Mouse (Mus musculus) monocyte, adult 2 months (primary cell): ENCODE results near the gene Polr2h.

Source experiments
- DNase-seq, 2 experiments: peaks; one replicate each; pipeline ENCODE4 v3.0.0; 2022; ENCODE audit warnings: low spot score in 2 of 2, low read depth in 1 of 2

Polr2h gene

GRCm38 (mm10) chr16:20765244-20765643, 47.8 kb downstream of the Polr2h start:
- DNase-seq, result no peak
